Mouse (Mus musculus) kidney, postnatal 14 days (tissue): ENCODE data around the gene Eef2k.
"Not testable (repeated sequence)": the region's sequence is repeated elsewhere in the genome, so short reads cannot be mapped to it uniquely, and the experiment has no call there.

Experiments used
- DNase-seq: peaks from one replicate; pipeline ENCODE4 v3.0.0; 2022; ENCODE audit warnings: mixed read lengths

The Eef2k gene

DNA sequence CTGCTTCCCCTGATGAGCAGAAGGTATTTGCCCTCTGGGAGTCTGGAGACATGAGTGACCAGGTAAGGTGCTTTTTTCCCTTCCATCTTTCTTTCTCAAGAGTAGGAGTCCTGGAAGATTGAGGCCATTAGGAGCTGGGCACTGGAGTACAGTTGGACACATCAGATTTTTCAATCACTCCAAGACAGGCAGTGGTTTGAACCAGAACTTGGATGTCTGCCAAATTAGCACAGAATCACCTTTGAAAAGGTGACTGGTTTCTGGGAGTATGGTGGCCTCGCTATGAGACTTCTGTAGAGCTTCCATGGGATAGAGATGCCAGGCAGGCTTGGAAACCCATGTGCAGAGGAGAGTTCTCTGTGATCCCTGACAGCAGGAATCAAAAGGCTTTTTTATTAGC, 99.9 kb downstream of the Eef2k start:
- DNase-seq = peak; percentile 35

DNA sequence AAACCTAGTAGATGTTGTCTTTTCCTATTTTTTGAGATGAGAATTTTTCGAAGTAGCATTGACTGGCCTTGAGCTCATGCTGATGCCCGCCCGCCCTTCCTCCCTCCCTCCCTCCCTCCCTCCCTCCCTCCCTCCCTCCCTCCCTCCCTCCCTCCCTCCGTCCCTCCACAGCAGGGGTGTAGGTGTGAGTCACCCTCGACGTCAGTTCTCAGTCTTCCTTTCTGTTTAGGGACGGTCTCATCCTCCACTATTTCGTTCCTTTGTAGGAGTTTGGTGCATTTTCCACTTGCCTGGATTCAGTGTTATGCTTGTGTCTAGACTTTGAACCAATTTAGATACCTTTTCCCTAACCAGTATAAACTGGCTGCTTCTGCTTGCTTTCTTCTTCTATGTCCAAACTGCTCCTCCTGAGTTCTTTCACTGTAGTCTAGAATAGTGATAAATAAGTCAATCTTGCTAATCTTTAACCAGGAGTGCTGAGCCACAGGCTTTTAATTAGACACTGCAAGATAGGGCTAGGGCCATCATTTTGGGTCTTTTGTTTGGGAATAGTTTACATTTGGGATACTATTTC, 101.4 kb downstream of the Eef2k start:
- peak; percentile 47 for DNase-seq

DNA sequence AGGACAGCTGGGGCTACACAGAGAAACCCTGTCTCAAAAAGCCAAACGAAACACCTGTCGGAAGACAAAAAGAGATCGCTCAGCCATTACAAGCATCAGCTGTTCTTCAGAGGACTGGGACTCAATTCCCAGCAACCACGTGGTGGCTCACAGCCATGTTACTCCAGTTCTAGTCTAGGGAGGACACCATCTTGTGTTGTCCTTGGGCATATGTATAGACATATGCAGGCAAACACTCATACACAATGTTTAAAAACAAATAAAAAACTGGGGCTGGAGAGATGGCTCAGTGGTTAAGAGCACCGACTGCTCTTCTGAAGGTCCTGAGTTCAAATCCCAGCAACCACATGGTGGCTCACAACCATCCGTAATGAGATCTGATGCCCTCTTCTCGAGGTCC, 111.0 kb downstream of the Eef2k start:
- not testable (repeated sequence) for DNase-seq
